Mouse (Mus musculus) thymus, adult 2 months (tissue): ENCODE results near the gene Car11. TPM values are rescaled to one million over a fixed set of nuclear protein-coding genes. Genes with fewer than 3 reads are reported as not detected.
A peak's percentile ranks its signal among the peaks of the same experiment; 100 is the strongest.

Experiments used
- DNase-seq: peaks from one replicate; pipeline ENCODE4 v3.0.0; 2021
- H3K27ac ChIP-seq: fragments of 200-500 bp; 2 replicates; pipeline ENCODE4 v1.5.1; 2012; ENCODE audit warnings: low read length, control low read depth; ENCODE audit not compliant: control insufficient read depth, insufficient read depth
- H3K27me3 ChIP-seq: fragments of 200-500 bp; 2 replicates; pipeline ENCODE4 v1.6.1; 2012; ENCODE audit warnings: mild to moderate bottlenecking, low read length, moderate library complexity, mixed read lengths; ENCODE audit not compliant: control insufficient read depth, insufficient read depth
- H3K36me3 ChIP-seq: fragments of 200-500 bp; 2 replicates; pipeline ENCODE4 v1.6.1; 2012; ENCODE audit warnings: mild to moderate bottlenecking, low read length, moderate library complexity; ENCODE audit not compliant: control insufficient read depth, insufficient read depth
- H3K4me1 ChIP-seq: fragments of 200-500 bp; replicated peaks from 2 replicates; pipeline ENCODE4 v1.6.1; 2012; ENCODE audit warnings: low read length; ENCODE audit not compliant: control insufficient read depth, insufficient read depth
- H3K4me3 ChIP-seq: fragments of 200-500 bp; 2 replicates; pipeline ENCODE4 v1.5.1; 2012; ENCODE audit warnings: mild to moderate bottlenecking, low read length, control low read depth, moderate library complexity; ENCODE audit not compliant: control insufficient read depth, insufficient read depth
- CTCF ChIP-seq: fragments of 200-500 bp; IDR thresholded peaks from 2 replicates; pipeline ENCODE4 v1.5.1; 2012; ENCODE audit warnings: mild to moderate bottlenecking, control low read depth, low read length, moderate library complexity, borderline replicate concordance; ENCODE audit not compliant: control insufficient read depth, poor library complexity, insufficient read depth; ENCODE audit errors: extremely low read depth
- POLR2A ChIP-seq: fragments of 200-500 bp; IDR thresholded peaks from 2 replicates; pipeline ENCODE4 v1.6.1; 2012; ENCODE audit warnings: mild to moderate bottlenecking, low read length, control low read depth, moderate library complexity; ENCODE audit not compliant: control insufficient read depth, poor library complexity, insufficient read depth; ENCODE audit errors: extremely low read depth
- WGBS: fragments of 180-500 bp; shearing (Covaris S2); methylation state at CpG from one replicate; pipeline ENCODE4 v1.1.7; 2018; 5-methylcytosine and 5-hydroxymethylcytosine counted together
- polyA plus RNA-seq: library from polyadenylated mRNA; depleted of rRNA; stranded (reverse); fragments of >200 nt; gene quantifications from 2 replicates; pipeline ENCODE4 v1.2.3, GENCODE M21; 2012

The Car11 gene
- polyA plus RNA-seq, 1 experiment = 2.7 TPM

- no peak for DNase-seq
- H3K27me3 ChIP-seq = no peaks in the 10 kb centered on the region
- peaks cover 19% of the 10 kb centered on the region for H3K36me3 ChIP-seq
- WGBS = 0% methylated on average over 20 of the region's 20 CpGs
- H3K4me3 ChIP-seq = peak overlapping the region; percentile 80
- TF ChIP-seq POLR2A (no peak), CTCF (no peak; the same call in 1 of the 2 replicates)
- H3K27ac ChIP-seq = peak overlapping the region; percentile 12
- peaks cover 37% of the 10 kb centered on the region for H3K4me1 ChIP-seq
Observed at GRCm38 (mm10) chr7:45718331-45718730, 18.7 kb downstream of the Car11 start.

- H3K4me1 ChIP-seq = peaks cover 34% of the 10 kb centered on the region
- DNase-seq = no peak
- no peak overlapping the region for H3K4me3 ChIP-seq
- no peak overlapping the region for H3K27ac ChIP-seq
- 90% methylated on average over 10 of the region's 10 CpGs for WGBS
- H3K36me3 ChIP-seq = peaks cover 19% of the 10 kb centered on the region
- H3K27me3 ChIP-seq = no peaks in the 10 kb centered on the region
- TF ChIP-seq CTCF (no peak), POLR2A (no peak)
Observed at GRCm38 (mm10) chr7:45719180-45719579, 19.5 kb downstream of the Car11 start.

GRCm38 (mm10) chr7:45719738-45720412 lies 20.2 kb downstream of the Car11 start:
- TF ChIP-seq CTCF = no peak
- no peak for TF ChIP-seq POLR2A
- peaks cover 19% of the 10 kb centered on the region for H3K36me3 ChIP-seq
- H3K4me3 ChIP-seq = no peak overlapping the region
- no peaks in the 10 kb centered on the region for H3K27me3 ChIP-seq
- H3K4me1 ChIP-seq = peaks cover 28% of the 10 kb centered on the region
- WGBS = 94% methylated on average over 16 of the region's 16 CpGs
- DNase-seq = no peak
- no peak overlapping the region for H3K27ac ChIP-seq

- H3K27ac ChIP-seq = no peak within 1 kb of the TSS
- no peak for DNase-seq
- H3K4me3 ChIP-seq = no peak within 1 kb of the TSS
- WGBS = 92% methylated on average over 14 of the region's 14 CpGs
- H3K4me1 ChIP-seq = peaks cover 25% of the 10 kb centered on the region
- H3K27me3 ChIP-seq = no peaks in the 10 kb centered on the region
- TF ChIP-seq CTCF (no peak), POLR2A (no peak)
- H3K36me3 ChIP-seq = peaks cover 19% of the 10 kb centered on the region
Observed at GRCm38 (mm10) chr7:45720413-45721233, 21.0 kb downstream of the Car11 start, which contains the start of gene Fam83e. Gene Fam83e, plus strand, starts transcription at chr7:45721212.

- H3K4me3 ChIP-seq = no peak overlapping the region
- 95% methylated on average over 7 of the region's 7 CpGs for WGBS
- TF ChIP-seq POLR2A (no peak), CTCF (no peak)
- no peak overlapping the region for H3K27ac ChIP-seq
- H3K4me1 ChIP-seq = peaks cover 19% of the 10 kb centered on the region
- H3K27me3 ChIP-seq = no peaks in the 10 kb centered on the region
- H3K36me3 ChIP-seq = peaks cover 19% of the 10 kb centered on the region
- DNase-seq = no peak
Observed at GRCm38 (mm10) chr7:45721234-45721571, 21.6 kb downstream of the Car11 start.

GRCm38 (mm10) chr7:45721642-45722347 lies 22.2 kb downstream of the Car11 start:
- WGBS = 90% methylated on average over 13 of the region's 13 CpGs
- no peak for DNase-seq
- Histone ChIP-seq H3K27me3 (no peaks in the 10 kb centered on the region), H3K27ac (no peak overlapping the region), H3K4me1 (peaks cover 15% of the 10 kb centered on the region), H3K36me3 (peaks cover 19% of the 10 kb centered on the region), H3K4me3 (no peak overlapping the region)
- TF ChIP-seq CTCF (no peak), POLR2A (no peak)
